Mouse (Mus musculus) T-helper 17 cell (primary cell): ENCODE data around the gene Gm20388.

Experiments
- in situ Hi-C, 2 experiments: fragments of 300-600 bp; cut with MboI, MseI; formaldehyde crosslinking; loops; 1 replicate in 1 of 2; 2 replicates in 1 of 2; pipeline ENCODE4 v1.15.1; 2025; ENCODE audit warnings: high pct_unique_total_duplicates in 2 of 2

Gm20388 gene

DNA sequence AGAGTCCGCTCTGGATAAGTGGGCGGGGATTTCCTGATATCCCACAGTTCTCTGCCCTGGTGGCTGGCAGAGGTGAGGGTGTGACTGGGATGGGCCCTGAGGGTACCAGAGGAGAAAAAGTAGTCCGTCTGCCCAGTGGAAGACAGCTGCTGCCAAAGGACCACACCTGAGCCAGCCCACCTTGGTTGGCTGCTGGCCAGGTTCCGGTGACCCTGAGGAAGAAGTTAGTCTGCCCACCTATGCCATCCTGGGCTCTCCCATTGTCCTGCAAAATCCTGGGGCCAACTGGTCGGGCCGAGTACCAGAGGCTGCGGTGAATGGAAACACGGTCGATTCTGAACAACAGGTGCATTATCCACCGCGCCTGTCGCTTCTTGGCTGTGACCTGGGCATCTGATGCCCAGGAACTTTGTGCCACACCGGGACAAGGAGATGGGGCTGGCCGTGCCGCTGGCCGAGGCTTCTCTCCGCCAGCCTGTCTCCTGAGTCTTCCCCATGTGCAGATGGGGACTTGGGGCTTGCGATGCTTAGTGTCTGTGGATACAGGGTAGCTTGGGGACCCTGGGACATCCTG lies 643.9 kb downstream of the Gm20388 start:
- in situ Hi-C loops = loop anchor here in 1 of 2 experiments (25.0 kb wide), 1 partner anchor 992 kb away; the partner anchor contains the start of gene Mbtps1

DNA sequence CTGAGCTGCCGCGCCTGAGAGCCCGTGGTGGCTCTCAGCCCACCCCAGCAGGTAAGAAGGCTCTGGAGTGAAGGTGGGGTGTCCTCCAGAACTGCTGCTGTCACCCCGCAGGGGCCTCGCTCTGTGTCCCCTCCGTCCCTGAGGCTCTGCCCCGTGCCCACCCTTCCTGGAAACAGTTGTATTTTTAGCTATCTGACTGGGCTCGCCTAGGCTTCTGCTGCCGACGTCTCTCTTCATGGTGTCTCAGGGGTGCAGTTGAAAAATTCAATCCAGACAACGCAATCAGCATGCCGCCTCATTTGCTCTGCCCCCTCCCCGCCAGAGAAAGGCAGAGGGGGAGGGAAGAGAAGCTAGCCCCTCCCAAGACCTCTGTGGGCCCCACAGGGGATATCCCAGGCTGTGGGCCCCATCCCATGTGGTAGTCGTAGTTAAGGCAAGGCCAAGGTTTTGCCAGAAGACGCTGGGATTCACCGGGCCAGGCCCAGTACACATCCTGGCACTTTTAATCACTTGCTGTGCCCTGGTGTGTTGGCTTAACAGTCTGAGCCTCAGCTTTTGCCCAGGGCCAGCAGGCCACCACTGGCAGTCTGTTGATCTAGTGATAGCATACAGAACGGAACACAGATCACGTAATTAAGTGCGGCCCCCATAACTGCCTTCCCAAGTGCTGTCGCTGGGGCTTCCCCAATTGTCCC lies 645.7 kb downstream of the Gm20388 start:
- in situ Hi-C loops = loop anchor here in 1 of 2 experiments (25.0 kb wide), 1 partner anchor 994 kb away; the partner anchor contains the start of gene Mbtps1

DNA sequence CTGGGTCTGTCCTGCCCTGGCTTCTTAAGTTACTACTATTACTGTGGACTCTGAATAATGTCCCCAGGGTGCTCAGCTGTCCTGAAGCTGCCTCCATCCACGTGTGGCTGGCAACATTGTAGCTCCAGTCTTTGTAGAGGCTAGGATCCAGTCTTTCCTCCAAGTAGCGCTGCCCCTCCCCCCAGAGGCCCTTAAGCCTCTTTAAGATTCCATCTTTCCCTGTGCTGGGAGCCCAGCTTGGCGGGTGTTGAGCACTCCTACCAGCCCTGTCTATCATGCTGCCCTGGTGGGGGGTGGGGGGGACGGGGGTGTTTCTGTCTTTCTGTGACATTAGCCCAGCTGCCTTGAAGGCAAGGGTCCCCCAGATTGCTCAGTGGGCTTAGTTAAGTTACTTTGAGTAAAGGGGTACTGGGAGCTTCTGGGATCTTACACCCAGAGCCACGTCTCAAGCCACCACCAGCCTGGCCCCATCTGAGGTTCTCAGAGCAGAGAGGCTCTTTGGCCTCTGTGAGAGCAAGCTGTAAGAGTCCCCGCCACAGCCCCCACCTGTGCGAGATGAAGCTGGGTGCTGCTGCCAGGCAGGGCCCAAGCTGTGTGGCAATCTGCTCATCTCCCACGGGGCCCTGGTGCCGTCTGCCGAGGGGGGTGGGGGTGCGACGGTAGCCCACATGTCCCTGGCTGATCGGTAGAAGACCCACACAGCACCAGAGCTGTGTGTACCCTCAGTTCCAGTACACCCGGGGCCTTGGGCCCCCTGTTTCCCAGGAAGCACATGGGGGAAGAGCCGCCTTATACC lies 646.7 kb downstream of the Gm20388 start:
- in situ Hi-C loops = loop anchor here in 1 of 2 experiments (25.0 kb wide), 1 partner anchor 995 kb away; the partner anchor contains the start of gene Mbtps1

DNA sequence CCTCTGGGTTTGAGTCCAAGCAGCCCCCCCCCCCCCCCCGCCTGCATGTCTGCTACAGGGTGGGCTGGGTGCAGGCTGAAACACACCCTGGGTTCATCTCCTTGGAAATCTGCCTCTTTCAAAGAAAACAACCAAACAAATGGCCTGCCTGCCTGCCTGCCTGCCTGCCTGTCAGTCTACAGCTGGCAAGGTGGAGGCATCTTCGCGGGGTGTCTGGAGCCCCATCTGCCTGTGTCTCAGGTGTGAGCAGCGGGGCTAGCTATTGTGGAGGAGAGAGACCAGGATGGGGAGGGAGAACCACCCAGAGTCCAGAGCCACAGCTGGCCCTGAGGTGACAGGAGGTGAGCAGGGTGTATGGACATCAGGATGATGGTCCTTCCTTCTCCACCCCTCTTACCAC lies 647.5 kb downstream of the Gm20388 start:
- in situ Hi-C loops = loop anchor here in 1 of 2 experiments (25.0 kb wide), 1 partner anchor 996 kb away; the partner anchor contains the start of gene Mbtps1

DNA sequence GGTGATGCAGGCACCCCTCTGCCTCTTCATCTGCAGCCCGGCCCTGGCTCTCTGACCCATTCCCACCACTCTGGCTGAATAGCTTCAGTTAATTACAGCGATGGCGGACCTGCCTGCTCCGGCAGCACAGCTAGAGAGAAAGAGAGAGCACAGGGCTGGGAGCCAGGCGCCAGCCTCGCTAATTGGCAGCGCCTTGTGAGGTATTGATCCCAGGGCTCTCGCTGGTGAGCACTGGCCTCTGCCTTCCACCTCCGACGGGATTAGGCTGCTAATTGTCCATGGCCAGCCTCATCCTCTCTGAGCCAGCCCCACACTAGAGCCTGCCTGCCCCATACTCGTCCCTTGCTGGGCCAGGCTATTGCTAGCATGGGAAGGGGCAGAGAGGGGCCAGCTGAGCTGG lies 649.0 kb downstream of the Gm20388 start:
- in situ Hi-C loops = loop anchor here in 1 of 2 experiments (25.0 kb wide), 1 partner anchor 997 kb away; the partner anchor contains the start of gene Mbtps1

DNA sequence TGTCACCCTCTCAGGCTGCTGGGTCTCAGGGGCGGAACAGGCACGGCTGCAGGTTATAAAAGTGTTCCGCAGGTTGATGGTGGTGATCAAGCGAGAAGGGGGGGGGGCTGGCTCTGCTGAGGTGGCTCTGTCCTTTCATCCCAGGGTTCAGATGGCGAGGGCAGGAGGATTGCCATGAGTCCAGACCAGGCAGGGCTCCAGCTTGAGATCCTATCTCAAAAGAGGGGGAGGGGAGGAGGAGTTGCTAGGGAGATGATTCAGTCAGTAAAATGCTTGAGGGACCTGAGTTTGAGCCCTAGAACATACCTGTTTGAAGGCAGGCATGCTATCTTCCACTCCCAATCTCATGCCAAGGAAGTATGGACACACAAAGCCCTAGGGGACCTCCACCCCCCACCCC lies 649.9 kb downstream of the Gm20388 start:
- in situ Hi-C loops = loop anchor here in 1 of 2 experiments (25.0 kb wide), 1 partner anchor 998 kb away; the partner anchor contains the start of gene Mbtps1

DNA sequence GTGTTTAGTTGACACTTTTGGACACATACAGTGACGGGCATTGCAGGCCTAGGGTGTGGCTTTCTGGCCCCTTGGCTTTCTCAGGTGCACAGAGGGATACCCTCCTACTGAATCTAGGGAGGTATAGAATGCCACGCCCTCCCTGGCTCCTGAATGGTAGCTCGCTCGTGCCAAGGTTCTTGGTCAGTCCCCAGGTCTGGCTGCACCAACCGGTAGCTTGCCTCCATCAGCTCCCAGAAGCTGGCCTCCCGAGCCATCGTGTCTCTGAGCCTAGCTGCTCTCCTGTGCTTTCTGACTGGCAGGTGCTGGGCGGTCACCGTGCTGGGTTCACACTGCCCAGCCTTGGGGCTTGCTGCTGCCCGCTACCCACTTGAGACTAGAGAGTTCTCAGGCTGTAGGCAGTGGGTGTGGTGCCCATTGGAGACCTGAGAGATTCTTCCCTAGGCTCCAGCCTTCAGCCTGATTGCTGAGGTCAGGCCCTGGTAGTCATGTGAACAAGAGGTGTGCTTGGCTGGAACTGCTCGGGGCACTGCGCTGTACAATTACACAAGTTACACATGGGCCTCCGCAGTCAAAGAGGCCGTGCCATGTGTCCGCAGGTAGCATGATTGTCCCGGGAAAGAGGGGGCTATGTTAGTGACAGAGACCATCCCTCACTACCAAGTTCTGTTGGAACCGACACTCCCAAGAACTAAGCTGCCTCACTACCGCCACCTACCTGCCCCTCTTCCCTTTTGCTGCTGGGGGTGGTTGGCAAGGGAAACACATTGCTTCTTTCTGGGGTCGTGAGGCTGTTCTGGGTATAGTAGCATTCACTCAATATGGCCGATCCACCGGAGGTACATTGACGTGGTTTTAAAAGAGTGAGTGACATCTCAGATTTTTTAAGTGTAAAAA lies 651.1 kb downstream of the Gm20388 start:
- in situ Hi-C loops = loop anchor here in 1 of 2 experiments (25.0 kb wide), 1 partner anchor 999 kb away; the partner anchor contains the start of gene Mbtps1

DNA sequence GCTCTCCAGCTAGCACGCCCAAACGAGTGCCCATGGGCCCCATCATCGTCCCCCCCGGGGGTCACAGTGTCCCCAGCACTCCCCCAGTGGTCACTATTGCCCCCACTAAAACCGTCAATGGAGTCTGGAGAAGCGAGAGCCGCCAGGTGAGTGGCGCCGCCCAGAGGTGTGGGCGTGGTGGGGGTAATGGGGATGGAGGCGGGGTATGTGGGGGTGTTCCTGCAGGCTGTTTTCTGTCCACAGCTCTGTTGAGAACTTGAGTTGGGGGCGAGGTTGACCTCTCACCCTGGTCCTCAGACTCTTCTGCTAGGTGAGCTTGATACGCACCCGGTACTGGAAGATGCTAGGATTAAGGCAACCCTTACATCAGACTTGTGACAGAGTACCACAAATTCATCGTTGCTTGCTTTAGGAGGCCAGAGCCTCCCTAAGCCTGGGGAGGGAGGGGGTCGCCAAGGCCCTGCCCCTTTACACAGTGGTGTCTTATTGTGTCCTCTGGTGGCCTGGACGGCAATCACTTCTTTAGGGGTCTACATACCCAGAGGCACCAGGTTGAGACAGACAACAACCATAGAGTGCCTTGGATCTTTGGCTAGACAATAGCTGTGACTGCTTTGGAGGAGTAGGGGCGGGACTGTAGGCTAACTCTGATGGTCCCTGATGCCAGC lies 652.2 kb downstream of the Gm20388 start:
- in situ Hi-C loops = loop anchor here in 1 of 2 experiments (25.0 kb wide), 1 partner anchor 1001 kb away; the partner anchor contains the start of gene Mbtps1

DNA sequence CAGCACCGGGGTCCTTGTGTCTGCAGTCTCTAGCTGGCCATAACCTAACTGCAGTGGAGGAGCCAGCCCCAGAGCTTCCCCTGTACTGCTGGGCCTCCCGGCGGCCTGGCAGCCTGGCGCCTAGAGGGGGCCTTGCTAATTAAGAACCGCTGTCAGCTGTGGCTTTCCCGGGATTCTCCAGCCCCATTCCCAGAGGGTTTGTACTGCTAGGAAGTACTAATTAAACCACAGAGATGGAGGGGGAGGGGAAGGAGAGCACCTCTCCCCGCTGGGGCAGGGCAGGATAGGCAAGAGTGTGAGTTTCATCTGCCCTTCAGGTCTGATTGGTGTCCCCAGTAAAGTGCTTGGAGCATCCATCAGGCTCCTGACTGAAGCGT lies 652.7 kb downstream of the Gm20388 start:
- in situ Hi-C loops = loop anchor here in 1 of 2 experiments (25.0 kb wide), 1 partner anchor 1001 kb away; the partner anchor contains the start of gene Mbtps1

DNA sequence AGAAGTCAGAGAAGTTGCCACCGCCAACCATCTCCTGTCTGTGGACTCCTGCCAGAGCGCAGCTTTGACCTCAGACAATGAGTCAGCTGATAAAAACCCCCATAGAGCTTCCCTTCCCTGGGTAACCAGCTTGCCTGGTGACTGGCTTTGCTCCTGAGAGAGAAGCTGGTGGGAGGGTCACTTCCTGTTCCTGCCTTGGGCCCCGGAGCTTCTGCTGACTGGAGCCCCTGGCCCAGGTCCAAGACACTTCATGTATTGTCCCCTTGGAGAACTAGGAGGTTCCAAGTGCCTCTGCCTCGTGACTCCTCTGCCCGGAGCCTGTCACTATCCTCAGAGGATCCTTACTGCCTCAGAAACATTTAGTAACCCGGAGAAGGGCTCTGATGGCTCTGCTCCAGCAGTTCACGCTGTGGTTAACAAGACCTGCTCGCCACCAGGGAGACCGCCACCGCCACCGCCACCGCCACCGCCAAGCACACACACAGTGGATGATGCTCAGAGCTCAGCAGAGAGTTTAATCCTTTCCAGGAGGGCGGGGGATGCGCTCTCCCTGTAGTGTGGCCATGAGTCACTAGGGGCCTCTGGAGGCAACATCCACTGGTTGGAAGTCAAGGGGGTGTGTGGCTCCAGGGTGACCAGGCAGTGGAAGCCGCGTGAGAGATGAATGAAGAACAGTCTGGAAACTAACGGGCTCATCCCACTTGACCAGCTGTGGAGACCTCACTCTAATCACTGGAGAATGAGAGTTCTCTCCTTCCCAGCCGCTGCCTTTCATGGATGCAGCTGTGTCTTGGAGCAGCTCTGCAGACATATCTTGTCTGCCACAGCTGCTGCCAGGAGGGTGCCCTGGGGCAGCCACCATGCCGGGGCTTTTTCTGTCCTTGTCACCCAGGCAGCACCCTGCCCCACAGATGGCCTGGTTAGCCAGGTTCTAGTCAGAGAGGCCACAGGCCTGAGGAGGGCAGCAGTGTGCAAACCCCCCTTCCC lies 653.5 kb downstream of the Gm20388 start:
- in situ Hi-C loops = loop anchor here in 1 of 2 experiments (25.0 kb wide), 1 partner anchor 1002 kb away; the partner anchor contains the start of gene Mbtps1

DNA sequence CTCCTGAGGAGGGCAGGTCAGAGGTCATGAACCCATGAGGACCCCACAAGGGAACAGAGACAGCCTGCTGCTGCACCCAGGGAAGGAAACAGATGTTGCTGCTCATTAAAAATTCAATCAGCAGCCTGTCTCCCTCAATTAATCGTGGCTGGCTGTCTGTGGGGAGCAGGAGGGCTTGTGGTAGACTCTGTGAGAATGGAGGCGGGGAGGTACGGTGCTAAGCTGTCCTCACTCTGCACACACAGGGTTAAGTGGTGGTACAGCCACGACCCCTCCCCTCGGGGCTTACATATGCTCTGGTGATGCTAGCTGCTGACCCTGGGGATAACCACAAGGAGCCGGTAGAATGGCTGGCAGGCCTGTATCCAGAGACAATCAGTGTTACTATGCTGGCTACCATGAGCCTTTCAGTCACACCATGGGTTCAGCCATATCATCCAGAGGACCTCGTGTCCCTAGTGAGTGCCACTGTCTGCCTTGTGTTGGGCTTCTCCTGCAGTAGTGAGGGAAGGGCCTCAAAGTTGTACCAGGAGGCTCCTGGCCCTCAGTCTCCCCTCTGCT lies 654.6 kb downstream of the Gm20388 start:
- in situ Hi-C loops = loop anchor here in 1 of 2 experiments (25.0 kb wide), 1 partner anchor 1003 kb away; the partner anchor contains the start of gene Mbtps1

DNA sequence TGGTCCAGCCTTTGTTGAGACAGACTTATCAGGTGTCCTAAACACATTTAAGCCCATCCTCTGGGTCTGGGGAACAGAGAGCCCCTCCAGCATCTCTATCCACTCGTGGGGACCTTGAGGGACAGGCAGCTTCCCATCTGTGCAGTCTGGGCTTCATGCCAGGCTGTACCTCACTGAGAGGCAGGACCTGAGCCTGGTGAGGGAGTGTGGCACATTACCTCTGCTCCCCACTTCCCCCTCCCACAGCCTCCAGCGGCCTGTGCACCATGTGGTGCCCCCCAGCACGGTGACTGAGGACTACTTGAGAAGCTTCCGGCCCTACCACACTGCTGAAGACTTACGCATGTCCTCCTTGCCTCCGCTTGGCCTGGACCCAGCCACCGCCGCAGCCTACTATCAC lies 656.0 kb downstream of the Gm20388 start:
- in situ Hi-C loops = loop anchor here in 1 of 2 experiments (25.0 kb wide), 1 partner anchor 1004 kb away; the partner anchor contains the start of gene Mbtps1

DNA sequence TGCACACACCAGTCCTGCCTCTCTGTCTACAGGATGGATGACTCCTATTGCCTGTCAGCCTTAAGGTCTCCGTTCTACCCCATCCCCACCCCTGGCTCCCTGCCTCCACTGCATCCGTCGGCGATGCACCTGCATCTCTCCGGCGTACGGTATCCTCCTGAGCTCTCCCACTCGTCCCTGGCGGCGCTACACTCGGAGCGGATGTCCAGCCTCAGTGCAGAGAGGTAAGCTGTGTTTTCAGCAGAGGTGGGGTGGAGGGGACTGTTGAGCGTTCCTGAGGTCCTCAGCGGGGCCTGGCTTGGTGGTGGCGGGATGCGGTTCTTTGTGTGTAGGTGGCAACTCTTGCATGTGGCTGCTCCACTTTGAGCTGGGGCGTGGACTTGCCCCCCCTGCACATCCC lies 657.1 kb downstream of the Gm20388 start:
- in situ Hi-C loops = loop anchor here in 1 of 2 experiments (25.0 kb wide), 1 partner anchor 1005 kb away; the partner anchor contains the start of gene Mbtps1

DNA sequence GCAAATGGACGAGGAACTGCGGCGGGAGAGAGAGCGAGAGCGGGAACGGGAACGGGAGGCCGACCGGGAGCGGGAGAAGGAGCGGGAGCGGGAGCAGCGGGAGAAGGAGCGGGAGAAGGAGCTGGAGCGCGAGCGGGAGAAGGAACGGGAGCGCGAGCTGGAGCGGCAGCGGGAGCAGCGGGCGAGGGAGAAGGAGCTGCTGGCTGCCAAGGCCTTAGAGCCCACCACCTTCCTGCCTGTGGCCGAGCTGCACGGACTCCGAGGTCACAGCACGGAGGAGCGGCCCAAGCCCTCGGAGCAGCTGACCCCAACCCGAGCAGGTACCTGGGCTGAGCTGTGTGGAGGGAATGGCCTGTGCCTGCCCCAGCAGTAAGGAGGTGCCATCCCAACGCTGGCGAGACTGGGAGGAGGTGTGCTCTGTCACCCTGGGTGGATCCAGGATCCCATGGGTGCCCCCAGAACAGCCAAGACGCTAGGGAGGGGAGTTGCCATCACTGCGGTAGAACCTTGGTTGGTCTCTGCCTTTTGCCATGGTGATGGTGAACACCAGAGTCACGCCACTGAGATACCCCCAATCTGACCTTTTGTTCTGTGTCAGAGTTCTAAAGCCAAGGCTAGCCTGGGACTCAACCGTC lies 657.6 kb downstream of the Gm20388 start:
- in situ Hi-C loops = loop anchor here in 1 of 2 experiments (25.0 kb wide), 1 partner anchor 1006 kb away; the partner anchor contains the start of gene Mbtps1

DNA sequence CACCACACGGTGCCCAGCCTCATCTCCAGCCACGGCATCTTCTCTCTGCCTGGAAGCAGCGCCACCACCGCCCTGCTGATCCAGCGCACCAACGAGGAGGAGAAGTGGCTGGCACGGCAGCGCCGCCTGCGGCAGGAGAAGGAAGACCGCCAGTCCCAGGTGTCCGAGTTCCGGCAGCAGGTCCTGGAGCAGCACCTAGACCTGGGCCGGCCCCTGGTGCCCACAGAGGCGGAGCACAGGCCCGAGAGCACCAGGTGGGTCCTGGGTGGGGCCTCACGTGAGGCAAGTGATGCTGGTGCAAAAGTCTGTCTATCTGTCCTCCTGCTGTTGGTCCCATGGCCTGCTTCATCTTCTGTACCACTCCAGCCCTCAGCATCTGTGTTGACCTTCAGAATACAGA lies 658.5 kb downstream of the Gm20388 start:
- in situ Hi-C loops = loop anchor here in 1 of 2 experiments (25.0 kb wide), 1 partner anchor 1007 kb away; the partner anchor contains the start of gene Mbtps1

DNA sequence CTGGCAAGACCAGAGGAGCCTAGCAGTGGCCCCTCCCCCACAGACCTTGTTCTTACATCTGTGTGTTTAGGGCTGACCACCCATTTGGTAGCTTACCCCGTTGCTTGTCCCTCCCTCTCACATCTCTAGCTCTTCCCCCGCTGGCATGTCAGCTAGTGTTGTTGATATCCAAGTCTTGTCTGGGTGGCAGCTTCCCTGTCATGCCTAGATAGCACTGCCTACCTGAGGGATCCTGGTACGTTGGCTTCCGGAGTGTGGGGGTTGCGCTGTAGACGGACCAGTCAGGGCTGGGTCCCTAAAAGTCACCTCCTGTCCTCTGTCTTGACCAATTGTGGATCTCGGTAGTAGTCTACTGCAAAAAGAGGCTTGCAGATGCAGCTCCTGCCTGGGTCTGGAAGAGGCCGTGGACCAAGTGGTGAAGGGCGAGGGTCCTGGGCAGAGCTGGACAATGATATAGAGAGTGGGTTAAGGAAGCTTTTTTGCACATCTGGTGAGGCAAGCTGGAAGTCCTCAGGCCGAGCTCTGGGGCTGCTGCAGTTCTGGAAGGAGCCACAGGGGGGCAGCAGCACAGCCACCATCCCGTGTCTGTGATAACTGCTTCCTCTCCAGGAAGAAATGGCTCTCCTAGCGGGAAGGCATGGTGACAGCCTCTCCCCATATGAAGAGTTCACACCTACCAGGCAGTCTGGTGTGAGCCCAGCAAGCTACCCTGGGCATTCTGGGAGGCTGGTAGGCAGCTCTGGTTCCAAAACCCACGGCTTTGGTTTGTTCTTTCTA lies 659.5 kb downstream of the Gm20388 start:
- in situ Hi-C loops = loop anchor here in 1 of 2 experiments (25.0 kb wide), 1 partner anchor 1008 kb away; the partner anchor contains the start of gene Mbtps1
